Mouse (Mus musculus) intestine, embryonic 15.5 days (tissue): ENCODE measurements around the gene Olfr419. TPM values are rescaled to one million over a fixed set of nuclear protein-coding genes. Genes with fewer than 3 reads are reported as not detected.

Experiments
- ATAC-seq: fragments of 200-750 bp; cut with Nextera tagmentation; 2 replicates; pipeline ENCODE4 v1.8.0; 2017; ENCODE audit warnings: moderate TSS enrichment, moderate library complexity
- H3K27ac ChIP-seq: fragments of 300-500 bp; sonication (generic); 2 replicates; pipeline ENCODE4 v1.5.1; 2015; ENCODE audit warnings: mild to moderate bottlenecking, inconsistent platforms
- H3K27me3 ChIP-seq: fragments of 300-500 bp; sonication (generic); replicated peaks from 2 replicates; pipeline ENCODE4 v1.6.1; 2015; ENCODE audit warnings: inconsistent platforms
- H3K36me3 ChIP-seq: fragments of 300-500 bp; sonication (generic); 2 replicates; pipeline ENCODE4 v1.6.1; 2015; ENCODE audit warnings: inconsistent platforms
- H3K4me1 ChIP-seq: fragments of 300-500 bp; sonication (generic); replicated peaks from 2 replicates; pipeline ENCODE4 v1.6.1; 2015; ENCODE audit warnings: inconsistent platforms
- H3K4me2 ChIP-seq: fragments of 300-500 bp; sonication (generic); replicated peaks from 2 replicates; pipeline ENCODE4 v1.6.1; 2015; ENCODE audit warnings: mild to moderate bottlenecking, inconsistent platforms
- H3K4me3 ChIP-seq: fragments of 300-500 bp; sonication (generic); replicated peaks from 2 replicates; pipeline ENCODE4 v1.5.1; 2015; ENCODE audit warnings: inconsistent platforms
- H3K9ac ChIP-seq: fragments of 300-500 bp; sonication (generic); 2 replicates; pipeline ENCODE4 v1.6.1; 2015; ENCODE audit warnings: inconsistent platforms
- H3K9me3 ChIP-seq: fragments of 300-500 bp; sonication (generic); 2 replicates; pipeline ENCODE4 v1.6.1; 2016; ENCODE audit warnings: inconsistent platforms
- WGBS: fragments of 180-500 bp; shearing (Covaris S2); methylation state at CpG from one replicate; pipeline ENCODE4 v1.1.7; 2015; 5-methylcytosine and 5-hydroxymethylcytosine counted together
- polyA plus RNA-seq: library from polyadenylated mRNA; unstranded; fragments of >200 nt; fragmentation: Nextera tagmentation; extraction: Ambion mirVana; gene quantifications from 2 replicates; pipeline ENCODE4 v1.2.1, GENCODE M21; 2015

Gene Olfr419
- polyA plus RNA-seq, 1 experiment from 2014 or later, result not detected

DNA sequence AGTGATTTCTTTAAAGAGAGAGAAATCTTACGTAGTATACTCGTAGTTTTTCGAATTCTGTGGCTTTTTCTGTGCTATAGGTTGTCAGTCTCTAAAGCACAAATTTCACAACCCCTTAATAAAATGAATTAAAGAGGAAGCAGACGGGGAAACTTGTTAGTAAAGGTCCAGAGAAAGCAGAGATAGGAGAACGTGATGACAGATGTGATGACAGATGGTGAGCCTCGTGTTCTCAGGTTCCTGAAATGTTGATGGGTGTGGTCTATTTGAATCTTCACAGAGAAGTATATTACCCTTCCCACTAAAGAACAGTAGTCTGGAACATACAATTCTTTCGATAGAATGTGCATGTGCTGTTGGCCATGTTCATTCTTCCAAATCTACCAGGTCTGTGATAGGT, 47.2 kb downstream of the Olfr419 start:
- Histone ChIP-seq H3K27me3 (no peaks in the 10 kb centered on the region), H3K27ac (no peak overlapping the region), H3K4me3 (no peak overlapping the region), H3K4me2 (no peak overlapping the region), H3K9me3 (no peaks in the 10 kb centered on the region), H3K4me1 (no peaks in the 10 kb centered on the region), H3K36me3 (no peaks in the 10 kb centered on the region), H3K9ac (no peak overlapping the region)
- no peak for ATAC-seq
- 75% methylated on average over 7 of the region's 7 CpGs for WGBS

Other genes starting within 250 kb of the Olfr419 start
- 1.2 and 1.3 TPM in 2 replicates for gene Ifi205, start 220.3 kb downstream of the Olfr419 start, polyA plus RNA-seq
- not detected in 2 replicates for gene Olfr433, start 211.4 kb downstream of the Olfr419 start, polyA plus RNA-seq
- not detected in 2 replicates for gene Olfr432, start 202.9 kb downstream of the Olfr419 start, polyA plus RNA-seq
- gene Olfr430, start 185.5 kb downstream of the Olfr419 start, polyA plus RNA-seq, result not detected in 2 replicates
- gene Olfr429, start 167.7 kb downstream of the Olfr419 start, polyA plus RNA-seq, result not detected in 2 replicates
- gene Olfr427, start 155.2 kb downstream of the Olfr419 start, polyA plus RNA-seq, result not detected in 2 replicates
- not detected in 2 replicates for gene Olfr231, start 130.9 kb downstream of the Olfr419 start, polyA plus RNA-seq
- gene Olfr424, start 120.5 kb downstream of the Olfr419 start, polyA plus RNA-seq, result not detected in 2 replicates
- gene Olfr420, start 96.4 kb downstream of the Olfr419 start, polyA plus RNA-seq, result not detected in 2 replicates
- 0.85 and 0.94 TPM in 2 replicates for gene Spta1, start 79.3 kb downstream of the Olfr419 start, polyA plus RNA-seq
- gene Mptx1, start 78.5 kb upstream of the Olfr419 start, polyA plus RNA-seq, result 3.4 and 7.3 TPM in 2 replicates
- gene Olfr417, start 113.1 kb upstream of the Olfr419 start, polyA plus RNA-seq, result not detected in 2 replicates
- gene Olfr248, start 139.0 kb upstream of the Olfr419 start, polyA plus RNA-seq, result not detected in 2 replicates
- gene Olfr414, start 172.0 kb upstream of the Olfr419 start, polyA plus RNA-seq, result not detected in 2 replicates
- gene Olfr220, start 190.0 kb upstream of the Olfr419 start, polyA plus RNA-seq, result not detected in 2 replicates
- 0.89 and 1.2 TPM in 2 replicates for gene Fmn2, start 249.8 kb upstream of the Olfr419 start, polyA plus RNA-seq